Mouse (Mus musculus): ENCODE measurements around the gene Fam210b.

Gene Fam210b

DNA sequence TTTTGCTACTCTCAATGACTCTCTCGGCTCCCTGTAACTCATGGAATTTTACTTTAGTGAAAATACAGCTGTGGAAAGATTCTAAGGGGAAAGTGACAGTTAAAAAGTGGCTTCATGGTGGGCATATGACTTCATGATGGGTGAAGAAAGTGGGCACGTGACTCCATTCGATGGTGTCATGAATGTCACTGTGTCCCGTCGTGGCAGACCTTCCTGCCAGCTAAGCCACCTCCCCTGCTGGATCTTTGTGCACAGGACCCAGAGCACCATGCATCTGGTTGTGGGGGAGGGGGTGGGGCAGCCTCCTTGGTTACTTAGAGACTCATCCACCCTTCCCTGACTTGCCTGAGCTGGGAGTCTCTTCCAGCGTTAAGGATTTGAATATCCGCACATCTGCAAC lies 58.9 kb downstream of the Fam210b start:
- DNase-seq (ENCODE audit: low spot score), result no peak

DNA sequence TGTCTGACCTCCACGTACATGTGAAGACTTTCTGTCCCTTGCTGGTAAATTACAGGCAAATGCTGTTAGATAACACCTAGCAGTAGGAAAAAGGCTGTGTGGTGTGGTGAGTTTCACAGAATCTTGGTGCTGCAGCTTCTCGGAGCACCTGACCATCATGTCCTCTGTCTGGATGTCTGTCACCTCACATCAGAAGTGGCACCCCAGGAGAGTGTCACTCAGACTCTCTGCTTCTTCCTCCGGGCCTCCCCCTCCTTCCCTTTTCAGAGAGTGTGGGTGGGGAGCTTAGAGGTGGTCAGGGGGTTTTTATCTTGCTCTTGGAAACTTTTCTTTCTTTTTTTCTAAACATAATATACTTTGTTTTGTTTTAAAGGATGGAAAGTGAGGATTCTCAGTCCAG lies 59.6 kb downstream of the Fam210b start:
- DNase-seq (ENCODE audit: low spot score), result no peak
